Mouse (Mus musculus) hindbrain, embryonic 15.5 days (tissue): ENCODE measurements around the gene Prdx5. TPM values are rescaled to one million over a fixed set of nuclear protein-coding genes. Genes with fewer than 3 reads are reported as not detected.

Experiments
- ATAC-seq: fragments of 200-750 bp; cut with Nextera tagmentation; 2 replicates; pipeline ENCODE4 v1.8.0; 2017; ENCODE audit warnings: low read depth, moderate number of reproducible peaks, moderate TSS enrichment; ENCODE audit not compliant: low FRiP score
- H3K27ac ChIP-seq: fragments of 300-500 bp; sonication (generic); replicated peaks from 2 replicates; pipeline ENCODE4 v1.5.1; 2015; ENCODE audit warnings: mild to moderate bottlenecking, inconsistent platforms
- H3K27me3 ChIP-seq: fragments of 300-500 bp; sonication (generic); 2 replicates; pipeline ENCODE4 v1.6.1; 2015; ENCODE audit warnings: control low read depth, inconsistent platforms
- H3K36me3 ChIP-seq: fragments of 300-500 bp; sonication (generic); 2 replicates; pipeline ENCODE4 v1.6.1; 2015; ENCODE audit warnings: control low read depth, inconsistent platforms
- H3K4me1 ChIP-seq: fragments of 300-500 bp; sonication (generic); replicated peaks from 2 replicates; pipeline ENCODE4 v1.6.1; 2015; ENCODE audit warnings: control low read depth, inconsistent platforms
- H3K4me2 ChIP-seq: fragments of 300-500 bp; sonication (generic); 2 replicates; pipeline ENCODE4 v1.6.1; 2015; ENCODE audit warnings: moderate library complexity, mild to moderate bottlenecking, inconsistent platforms
- H3K4me3 ChIP-seq: fragments of 300-500 bp; sonication (generic); 2 replicates; pipeline ENCODE4 v1.5.1; 2015; ENCODE audit warnings: mild to moderate bottlenecking, inconsistent platforms
- H3K9ac ChIP-seq: fragments of 300-500 bp; sonication (generic); 2 replicates; pipeline ENCODE4 v1.6.1; 2015; ENCODE audit warnings: inconsistent platforms
- H3K9me3 ChIP-seq: fragments of 300-500 bp; sonication (generic); 2 replicates; pipeline ENCODE4 v1.6.1; 2016; ENCODE audit warnings: control low read depth, inconsistent platforms
- WGBS: fragments of 180-500 bp; shearing (Covaris S2); methylation state at CpG from one replicate; pipeline ENCODE4 v1.1.7; 2015; 5-methylcytosine and 5-hydroxymethylcytosine counted together
- polyA plus RNA-seq: library from polyadenylated mRNA; unstranded; fragments of >200 nt; fragmentation: Nextera tagmentation; extraction: Ambion mirVana; gene quantifications from 2 replicates; pipeline ENCODE4 v1.2.1, GENCODE M21; 2015

Prdx5 gene
- polyA plus RNA-seq, 1 experiment from 2014 or later = 392 TPM

GRCm38 (mm10) chr19:6934195-6934977, 24.5 kb upstream of the Prdx5 start, which contains the start of gene Kcnk4:
TSS of gene Kcnk4 (minus strand) at chr19:6934515.
- peak within 1 kb of the TSS; percentile 84 for H3K4me2 ChIP-seq
- H3K9me3 ChIP-seq = no peaks in the 10 kb centered on the region
- peak within 1 kb of the TSS; percentile 47 for H3K4me3 ChIP-seq
- peaks cover 62% of the 10 kb centered on the region for H3K27me3 ChIP-seq
- ATAC-seq = no peak; the same call in 1 of the 2 replicates
- no peak within 1 kb of the TSS; the same call in 1 of the 2 replicates for H3K27ac ChIP-seq
- H3K4me1 ChIP-seq = peaks cover 36% of the 10 kb centered on the region
- peak within 1 kb of the TSS; percentile 57 for H3K9ac ChIP-seq
- no peaks in the 10 kb centered on the region for H3K36me3 ChIP-seq
- WGBS = 8% methylated on average over 23 of the region's 23 CpGs

- peaks cover 69% of the 10 kb centered on the region for H3K27me3 ChIP-seq
- peak; percentile 77 for ATAC-seq
These were observed 23.7 kb upstream of the Prdx5 start for GRCm38 (mm10) chr19:6933436-6934194.

DNA sequence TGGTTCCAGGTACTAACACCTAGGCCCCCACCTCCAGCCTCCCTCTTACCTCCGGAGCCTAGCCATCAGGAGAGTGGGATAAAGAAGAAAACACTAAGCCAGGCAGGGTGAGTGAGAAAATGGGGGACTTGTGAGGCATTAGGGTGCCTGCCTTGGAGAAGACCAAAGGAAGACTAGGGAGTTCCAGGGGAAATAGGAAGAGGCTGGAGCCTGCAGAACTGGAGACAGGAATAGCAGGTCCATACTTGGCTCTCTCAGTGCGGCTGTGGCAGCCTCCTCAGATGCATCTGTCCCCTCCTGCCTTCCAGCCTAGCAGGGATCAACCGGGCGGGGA, 23.2 kb upstream of the Prdx5 start:
- Histone ChIP-seq H3K36me3 (no peaks in the 10 kb centered on the region), H3K4me2 (peak overlapping the region; percentile 84), H3K4me1 (peaks cover 23% of the 10 kb centered on the region), H3K27ac (no peak overlapping the region), H3K4me3 (peak overlapping the region; percentile 47), H3K9ac (peak overlapping the region; percentile 57; the same call in 1 of the 2 replicates), H3K9me3 (no peaks in the 10 kb centered on the region), H3K27me3 (peaks cover 75% of the 10 kb centered on the region)
- WGBS = 30% methylated on average over 4 of the region's 4 CpGs
- ATAC-seq = no peak

More at GRCm38 (mm10) chr19:6933436-6934194, 23.7 kb upstream of the Prdx5 start:
- Histone ChIP-seq H3K27ac (no peak overlapping the region; the same call in 1 of the 2 replicates), H3K9me3 (no peaks in the 10 kb centered on the region), H3K4me2 (peak overlapping the region; percentile 84), H3K4me1 (peaks cover 28% of the 10 kb centered on the region), H3K4me3 (peak overlapping the region; percentile 47), H3K9ac (peak overlapping the region; percentile 57), H3K36me3 (no peaks in the 10 kb centered on the region)
- WGBS = 3% methylated on average over 58 of the region's 58 CpGs

DNA sequence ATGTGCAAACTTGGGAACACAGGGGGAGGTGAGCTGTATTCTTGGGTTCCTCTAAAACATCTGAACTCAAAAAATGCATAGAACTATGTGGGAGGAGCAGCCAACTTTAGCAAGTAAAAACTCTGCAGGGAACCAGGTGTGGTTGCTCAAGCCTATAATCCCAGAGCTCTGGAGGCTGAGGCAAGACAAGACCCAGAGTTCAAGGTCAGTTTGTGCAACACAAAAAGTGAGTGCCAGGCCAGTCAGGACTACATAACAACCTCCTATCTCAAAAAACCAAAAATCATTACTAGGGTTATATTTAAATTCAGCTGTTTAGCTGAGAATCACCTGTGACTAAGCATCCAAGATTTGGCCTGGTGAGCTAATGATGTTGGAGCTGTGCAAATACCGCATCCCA, 22.1 kb upstream of the Prdx5 start:
- H3K36me3 ChIP-seq = no peaks in the 10 kb centered on the region
- H3K4me1 ChIP-seq = peaks cover 17% of the 10 kb centered on the region
- H3K9me3 ChIP-seq = no peaks in the 10 kb centered on the region
- no peak overlapping the region for H3K27ac ChIP-seq
- peaks cover 80% of the 10 kb centered on the region for H3K27me3 ChIP-seq
- no peak overlapping the region for H3K9ac ChIP-seq
- H3K4me2 ChIP-seq = no peak overlapping the region
- 42% methylated on average over 1 of the region's 1 CpGs for WGBS
- no peak for ATAC-seq
- no peak overlapping the region for H3K4me3 ChIP-seq

- H3K36me3 ChIP-seq = no peaks in the 10 kb centered on the region
- H3K4me1 ChIP-seq = peaks cover 25% of the 10 kb centered on the region
- H3K27me3 ChIP-seq = peaks cover 82% of the 10 kb centered on the region
- no peak overlapping the region for H3K4me3 ChIP-seq
- H3K9ac ChIP-seq = no peak overlapping the region
- WGBS = 11% methylated on average over 1 of the region's 2 CpGs
- no peak overlapping the region for H3K27ac ChIP-seq
- H3K9me3 ChIP-seq = no peaks in the 10 kb centered on the region
- no peak for ATAC-seq
- H3K4me2 ChIP-seq = no peak overlapping the region
These were observed 21.1 kb upstream of the Prdx5 start for GRCm38 (mm10) chr19:6931002-6931401.

DNA sequence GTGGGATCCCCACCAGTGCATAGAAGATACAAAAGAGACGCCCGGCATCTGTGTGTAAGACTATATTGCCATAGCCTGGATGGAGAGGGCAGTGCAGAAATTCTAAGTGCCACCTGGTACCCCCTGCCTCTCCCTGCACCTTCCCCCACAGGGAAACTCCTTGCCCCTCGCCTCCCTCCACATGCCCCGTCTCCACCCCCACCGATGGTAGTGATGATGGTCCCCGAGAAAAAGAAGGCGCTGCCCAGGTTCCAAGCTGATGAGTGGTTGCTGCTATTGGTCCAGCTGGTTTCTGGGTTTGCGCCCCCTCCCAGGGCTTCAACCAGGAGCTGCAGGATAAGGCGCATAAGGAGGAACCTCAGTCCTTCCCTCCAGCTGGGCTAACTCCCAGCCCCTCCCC, 18.2 kb upstream of the Prdx5 start:
- H3K27me3 ChIP-seq = peaks cover 91% of the 10 kb centered on the region

DNA sequence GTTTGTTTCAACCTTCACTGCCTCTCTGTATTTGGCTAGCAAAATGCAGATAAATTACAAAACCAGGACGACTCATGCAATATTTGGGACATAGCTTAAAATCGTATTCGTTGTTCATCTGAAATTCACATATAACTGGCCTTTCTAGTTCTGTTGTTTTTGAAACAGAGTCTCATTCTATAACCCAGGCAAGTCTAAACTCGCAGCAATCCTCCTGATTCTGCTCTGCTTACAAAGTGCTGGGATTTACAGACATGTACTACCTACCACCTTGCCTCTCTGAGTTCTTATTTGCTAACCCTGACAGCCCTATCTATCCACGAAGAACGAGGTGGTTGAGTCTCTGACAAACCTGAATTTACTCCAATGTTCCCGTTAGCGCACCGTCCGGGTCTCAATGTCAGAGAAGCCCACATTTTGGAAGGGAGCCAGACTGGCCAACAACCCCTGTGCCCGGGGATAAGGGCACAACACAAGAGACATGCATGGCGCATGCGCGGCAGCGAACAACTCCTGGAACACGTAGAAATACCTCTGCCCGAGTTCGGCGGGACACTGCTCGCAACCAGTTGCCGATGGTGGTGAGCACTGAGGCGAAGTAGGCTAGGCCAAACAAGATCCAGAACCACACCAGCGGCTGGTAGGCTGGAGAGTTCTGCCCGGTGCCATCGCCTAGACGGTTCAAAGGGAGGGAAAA, 16.8 kb upstream of the Prdx5 start:
- 12% methylated on average over 26 of the region's 26 CpGs for WGBS
- peak overlapping the region; percentile 43 for H3K4me2 ChIP-seq
- peaks cover 79% of the 10 kb centered on the region for H3K27me3 ChIP-seq
- H3K4me1 ChIP-seq = peaks cover 31% of the 10 kb centered on the region
- H3K36me3 ChIP-seq = no peaks in the 10 kb centered on the region
- H3K4me3 ChIP-seq = peak overlapping the region; percentile 17; the same call in 1 of the 2 replicates
- ATAC-seq = no peak
- H3K9ac ChIP-seq = no peak overlapping the region
- no peak overlapping the region for H3K27ac ChIP-seq
- no peaks in the 10 kb centered on the region for H3K9me3 ChIP-seq

More for the DNA sequence above, 18.2 kb upstream of the Prdx5 start:
- Histone ChIP-seq H3K9me3 (no peaks in the 10 kb centered on the region), H3K27ac (no peak overlapping the region), H3K36me3 (no peaks in the 10 kb centered on the region), H3K4me3 (no peak overlapping the region), H3K9ac (no peak overlapping the region), H3K4me2 (no peak overlapping the region), H3K4me1 (peaks cover 23% of the 10 kb centered on the region)
- 14% methylated on average over 9 of the region's 9 CpGs for WGBS
- no peak for ATAC-seq

DNA sequence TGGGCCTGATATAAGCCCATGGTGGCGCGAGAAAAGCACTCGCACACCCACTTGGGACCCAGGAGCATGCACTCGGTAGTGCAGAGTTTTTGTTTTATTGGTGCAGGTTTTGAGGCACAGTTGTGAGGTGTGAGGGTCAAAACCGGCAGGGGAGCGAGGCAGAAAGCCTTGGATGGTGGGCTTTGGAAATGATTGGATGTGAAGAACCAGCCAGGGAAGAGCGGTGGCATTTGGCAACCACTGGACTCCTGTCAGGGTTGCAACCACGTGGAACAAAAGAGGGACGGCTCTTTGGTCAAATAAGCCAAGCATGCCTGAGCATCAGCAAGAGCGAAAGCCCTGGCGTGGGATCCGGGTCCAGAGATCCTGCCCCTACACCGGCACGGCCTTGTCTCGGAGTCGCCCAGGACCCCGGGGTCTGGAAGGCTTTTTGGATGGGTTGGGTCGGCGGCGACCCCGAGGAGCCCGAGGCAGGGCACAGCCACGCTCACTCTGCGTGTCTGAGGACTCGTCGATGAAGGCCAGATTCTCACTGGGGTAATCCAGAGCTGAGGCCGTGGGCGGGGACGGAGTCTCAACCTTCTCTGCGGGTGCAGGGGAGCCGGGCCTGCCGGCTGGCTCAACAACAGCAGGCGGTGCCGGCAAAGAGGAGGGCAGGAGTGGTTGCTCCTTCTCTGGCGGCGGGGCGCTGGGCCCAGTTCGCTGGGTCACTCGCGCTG, 15.9 kb upstream of the Prdx5 start:
- H3K27ac ChIP-seq = no peak overlapping the region
- no peak overlapping the region for H3K9ac ChIP-seq
- H3K4me3 ChIP-seq = no peak overlapping the region
- H3K4me2 ChIP-seq = no peak overlapping the region
- H3K9me3 ChIP-seq = no peaks in the 10 kb centered on the region
- H3K4me1 ChIP-seq = peaks cover 35% of the 10 kb centered on the region
- H3K27me3 ChIP-seq = peaks cover 74% of the 10 kb centered on the region
- no peak for ATAC-seq
- WGBS = 6% methylated on average over 35 of the region's 40 CpGs
- H3K36me3 ChIP-seq = no peaks in the 10 kb centered on the region

- Histone ChIP-seq H3K9ac (no peak within 1 kb of the TSS), H3K36me3 (no peaks in the 10 kb centered on the region), H3K27ac (no peak within 1 kb of the TSS), H3K4me2 (peak within 1 kb of the TSS; percentile 31), H3K9me3 (no peaks in the 10 kb centered on the region), H3K4me1 (peaks cover 40% of the 10 kb centered on the region), H3K4me3 (0 out of 2 replicates have a peak within 1 kb of the TSS, but pooled peaks have one; percentile 13), H3K27me3 (peaks cover 69% of the 10 kb centered on the region)
- 4% methylated on average over 9 of the region's 9 CpGs for WGBS
- ATAC-seq = no peak
These were observed 15.3 kb upstream of the Prdx5 start, which contains the start of gene Catsperz for GRCm38 (mm10) chr19:6925307-6925573. TSS of gene Catsperz (minus strand) at chr19:6925380.

- Histone ChIP-seq H3K27me3 (peaks cover 65% of the 10 kb centered on the region), H3K9ac (no peak overlapping the region), H3K27ac (no peak overlapping the region), H3K4me3 (0 out of 2 replicates have a peak overlapping the region, but pooled peaks have one; percentile 13), H3K4me1 (peaks cover 46% of the 10 kb centered on the region), H3K4me2 (peak overlapping the region; percentile 31), H3K9me3 (no peaks in the 10 kb centered on the region), H3K36me3 (no peaks in the 10 kb centered on the region)
- WGBS = 3% methylated on average over 39 of the region's 39 CpGs
- ATAC-seq = no peak
These were observed 14.8 kb upstream of the Prdx5 start for GRCm38 (mm10) chr19:6924461-6925306.
